Mouse (Mus musculus) heart, embryonic 15.5 days (tissue): Measurements from ENCODE around the gene Llgl1. TPM values are rescaled to one million over a fixed set of nuclear protein-coding genes. Genes with fewer than 3 reads are reported as not detected.

Source experiments
- ATAC-seq: fragments of 200-750 bp; cut with Nextera tagmentation; replicated peaks from 2 replicates; pipeline ENCODE4 v1.8.0; 2017; ENCODE audit warnings: low read depth, moderate TSS enrichment; ENCODE audit not compliant: insufficient number of reproducible peaks, insufficient read depth, low FRiP score
- H3K27ac ChIP-seq: fragments of 300-500 bp; sonication (generic); 2 replicates; pipeline ENCODE4 v1.5.1; 2015; ENCODE audit warnings: mild to moderate bottlenecking, inconsistent platforms
- H3K27me3 ChIP-seq: fragments of 300-500 bp; sonication (generic); 2 replicates; pipeline ENCODE4 v1.6.1; 2015; ENCODE audit warnings: inconsistent platforms
- H3K36me3 ChIP-seq: fragments of 300-500 bp; sonication (generic); 2 replicates; pipeline ENCODE4 v1.6.1; 2015; ENCODE audit warnings: mild to moderate bottlenecking, inconsistent platforms
- H3K4me1 ChIP-seq: fragments of 300-500 bp; sonication (generic); replicated peaks from 2 replicates; pipeline ENCODE4 v1.6.1; 2015; ENCODE audit warnings: inconsistent platforms
- H3K4me2 ChIP-seq: fragments of 300-500 bp; sonication (generic); 2 replicates; pipeline ENCODE4 v1.6.1; 2015; ENCODE audit warnings: inconsistent platforms, mild to moderate bottlenecking, moderate library complexity
- H3K4me3 ChIP-seq: fragments of 300-500 bp; sonication (generic); 2 replicates; pipeline ENCODE4 v1.5.1; 2015; ENCODE audit warnings: mild to moderate bottlenecking, inconsistent platforms
- H3K9ac ChIP-seq: fragments of 300-500 bp; sonication (generic); 2 replicates; pipeline ENCODE4 v1.6.1; 2015; ENCODE audit warnings: mild to moderate bottlenecking, inconsistent platforms
- H3K9me3 ChIP-seq: fragments of 300-500 bp; sonication (generic); replicated peaks from 2 replicates; pipeline ENCODE4 v1.6.1; 2016; ENCODE audit warnings: inconsistent platforms
- WGBS: fragments of 180-500 bp; shearing (Covaris S2); methylation state at CpG from one replicate; pipeline ENCODE4 v1.1.7; 2015; ENCODE audit warnings: mixed read lengths; 5-methylcytosine and 5-hydroxymethylcytosine counted together
- polyA plus RNA-seq: library from polyadenylated mRNA; unstranded; fragments of >200 nt; fragmentation: Nextera tagmentation; extraction: Ambion mirVana; gene quantifications from 2 replicates; pipeline ENCODE4 v1.2.1, GENCODE M21; 2015

Gene Llgl1
- polyA plus RNA-seq, 1 experiment from 2014 or later: 25.2 TPM

GRCm38 (mm10) chr11:60727392-60728140, 28.0 kb downstream of the Llgl1 start:
- ATAC-seq: no peak; the same call in 1 of the 2 replicates
- Histone ChIP-seq H3K36me3 (peaks cover 33% of the 10 kb centered on the region), H3K27ac (peak overlapping the region; percentile 88), H3K4me1 (peaks cover 25% of the 10 kb centered on the region), H3K4me3 (peak overlapping the region; percentile 84), H3K27me3 (no peaks in the 10 kb centered on the region), H3K4me2 (peak overlapping the region; percentile 74), H3K9me3 (no peaks in the 10 kb centered on the region), H3K9ac (peak overlapping the region; percentile 90)
- WGBS: 4% methylated on average over 12 of the region's 12 CpGs

GRCm38 (mm10) chr11:60728260-60728761, 28.8 kb downstream of the Llgl1 start, which contains the start of gene Mief2:
Mief2 (plus strand) TSS chr11:60728398.
- Histone ChIP-seq H3K4me2 (peak within 1 kb of the TSS; percentile 74), H3K27ac (peak within 1 kb of the TSS; percentile 88), H3K36me3 (peaks cover 31% of the 10 kb centered on the region), H3K9ac (peak within 1 kb of the TSS; percentile 90), H3K4me1 (peaks cover 25% of the 10 kb centered on the region), H3K9me3 (no peaks in the 10 kb centered on the region), H3K4me3 (peak within 1 kb of the TSS; percentile 84), H3K27me3 (no peaks in the 10 kb centered on the region)
- ATAC-seq: peak; percentile 85
- under 1% methylated on average over 44 of the region's 44 CpGs for WGBS

- Histone ChIP-seq H3K27ac (no peak overlapping the region), H3K4me3 (peak overlapping the region; percentile 84), H3K4me2 (peak overlapping the region; percentile 74), H3K9me3 (no peaks in the 10 kb centered on the region), H3K4me1 (peaks cover 25% of the 10 kb centered on the region), H3K27me3 (no peaks in the 10 kb centered on the region), H3K9ac (peak overlapping the region; percentile 76), H3K36me3 (peaks cover 22% of the 10 kb centered on the region)
- no peak for ATAC-seq
- WGBS: 63% methylated on average over 6 of the region's 6 CpGs
Measured at GRCm38 (mm10) chr11:60729217-60729641, 29.7 kb downstream of the Llgl1 start.

GRCm38 (mm10) chr11:60730169-60730568, 30.6 kb downstream of the Llgl1 start:
- Histone ChIP-seq H3K27me3 (no peaks in the 10 kb centered on the region), H3K4me3 (no peak overlapping the region), H3K27ac (no peak overlapping the region), H3K4me1 (peaks cover 25% of the 10 kb centered on the region), H3K4me2 (no peak overlapping the region), H3K36me3 (peaks cover 14% of the 10 kb centered on the region; the same call in 1 of the 2 replicates), H3K9ac (no peak overlapping the region), H3K9me3 (no peaks in the 10 kb centered on the region)
- 85% methylated on average over 9 of the region's 9 CpGs for WGBS
- no peak for ATAC-seq

- 87% methylated on average over 14 of the region's 14 CpGs for WGBS
Measured at GRCm38 (mm10) chr11:60731251-60731650, 31.7 kb downstream of the Llgl1 start.

GRCm38 (mm10) chr11:60734206-60734605, 34.7 kb downstream of the Llgl1 start:
- Histone ChIP-seq H3K27me3 (no peaks in the 10 kb centered on the region), H3K36me3 (peaks cover 14% of the 10 kb centered on the region; the same call in 1 of the 2 replicates), H3K9me3 (no peaks in the 10 kb centered on the region), H3K4me2 (no peak overlapping the region), H3K4me1 (peaks cover 2% of the 10 kb centered on the region), H3K9ac (no peak overlapping the region), H3K27ac (no peak overlapping the region), H3K4me3 (no peak overlapping the region)
- WGBS: 74% methylated on average over 2 of the region's 2 CpGs
- ATAC-seq: no peak

More at GRCm38 (mm10) chr11:60731251-60731650, 31.7 kb downstream of the Llgl1 start:
- Histone ChIP-seq H3K4me1 (peaks cover 20% of the 10 kb centered on the region), H3K4me3 (no peak overlapping the region), H3K27ac (no peak overlapping the region), H3K9ac (no peak overlapping the region), H3K36me3 (peaks cover 14% of the 10 kb centered on the region; the same call in 1 of the 2 replicates), H3K27me3 (no peaks in the 10 kb centered on the region), H3K9me3 (no peaks in the 10 kb centered on the region), H3K4me2 (no peak overlapping the region)
- no peak for ATAC-seq

- Histone ChIP-seq H3K27me3 (no peaks in the 10 kb centered on the region), H3K9me3 (no peaks in the 10 kb centered on the region), H3K9ac (no peak overlapping the region), H3K4me1 (no peaks in the 10 kb centered on the region), H3K4me2 (no peak overlapping the region), H3K36me3 (peaks cover 14% of the 10 kb centered on the region; the same call in 1 of the 2 replicates), H3K4me3 (no peak overlapping the region), H3K27ac (no peak overlapping the region)
- WGBS: 74% methylated on average over 5 of the region's 5 CpGs
- ATAC-seq: no peak
Measured at GRCm38 (mm10) chr11:60735191-60735590, 35.7 kb downstream of the Llgl1 start.

- H3K27me3 ChIP-seq: no peaks in the 10 kb centered on the region
- H3K36me3 ChIP-seq: peaks cover 17% of the 10 kb centered on the region; the same call in 1 of the 2 replicates
- H3K4me3 ChIP-seq: no peak overlapping the region
- no peak for ATAC-seq
- no peaks in the 10 kb centered on the region for H3K9me3 ChIP-seq
- H3K27ac ChIP-seq: no peak overlapping the region
- no peak overlapping the region for H3K4me2 ChIP-seq
- no peak overlapping the region for H3K9ac ChIP-seq
- no peaks in the 10 kb centered on the region for H3K4me1 ChIP-seq
- 75% methylated on average over 3 of the region's 3 CpGs for WGBS
Measured at GRCm38 (mm10) chr11:60736491-60736890, 37.0 kb downstream of the Llgl1 start.

- H3K27me3 ChIP-seq: no peaks in the 10 kb centered on the region
- H3K27ac ChIP-seq: no peak overlapping the region
- ATAC-seq: no peak
- H3K9me3 ChIP-seq: no peaks in the 10 kb centered on the region
- no peak overlapping the region for H3K4me2 ChIP-seq
- peaks cover 26% of the 10 kb centered on the region for H3K36me3 ChIP-seq
- H3K4me1 ChIP-seq: no peaks in the 10 kb centered on the region
- H3K4me3 ChIP-seq: no peak overlapping the region
- no peak overlapping the region for H3K9ac ChIP-seq
Measured at GRCm38 (mm10) chr11:60737450-60737849, 37.9 kb downstream of the Llgl1 start.

GRCm38 (mm10) chr11:60740321-60740720, 40.8 kb downstream of the Llgl1 start:
- no peak overlapping the region for H3K4me3 ChIP-seq
- H3K4me1 ChIP-seq: no peaks in the 10 kb centered on the region
- H3K9ac ChIP-seq: no peak overlapping the region
- H3K9me3 ChIP-seq: no peaks in the 10 kb centered on the region
- no peak overlapping the region for H3K4me2 ChIP-seq
- H3K27me3 ChIP-seq: no peaks in the 10 kb centered on the region
- peaks cover 48% of the 10 kb centered on the region for H3K36me3 ChIP-seq
- 78% methylated on average over 3 of the region's 3 CpGs for WGBS
- H3K27ac ChIP-seq: no peak overlapping the region
- ATAC-seq: no peak

- Histone ChIP-seq H3K4me3 (no peak overlapping the region), H3K4me1 (no peaks in the 10 kb centered on the region), H3K9ac (no peak overlapping the region), H3K4me2 (no peak overlapping the region), H3K27me3 (no peaks in the 10 kb centered on the region), H3K9me3 (no peaks in the 10 kb centered on the region), H3K27ac (no peak overlapping the region), H3K36me3 (peaks cover 74% of the 10 kb centered on the region)
- ATAC-seq: no peak
- 81% methylated on average over 7 of the region's 7 CpGs for WGBS
Measured at GRCm38 (mm10) chr11:60755570-60755969, 56.0 kb downstream of the Llgl1 start.
